Mouse (Mus musculus) forebrain, postnatal 0 days (tissue): ENCODE measurements around the gene Ttll6. TPM values are rescaled to one million over a fixed set of nuclear protein-coding genes. Genes with fewer than 3 reads are reported as not detected.

Experiments
- ATAC-seq: fragments of 200-750 bp; cut with Nextera tagmentation; 2 replicates; pipeline ENCODE4 v1.8.0; 2017; ENCODE audit warnings: mild to moderate bottlenecking, moderate library complexity
- DNase-seq: peaks from one replicate; pipeline ENCODE4 v3.0.0-alpha.2; 2015
- H3K27ac ChIP-seq: fragments of 300-500 bp; sonication (generic); 2 replicates; pipeline ENCODE4 v1.5.1; 2014; ENCODE audit warnings: low read depth, mild to moderate bottlenecking, antibody characterized with exemption, low read length, moderate library complexity, mixed read lengths
- H3K27me3 ChIP-seq: fragments of 300-500 bp; sonication (generic); 2 replicates; pipeline ENCODE4 v1.6.1; 2014; ENCODE audit warnings: mild to moderate bottlenecking, low read length, mixed read lengths; ENCODE audit not compliant: insufficient read depth
- H3K36me3 ChIP-seq: fragments of 300-500 bp; sonication (generic); 2 replicates; pipeline ENCODE4 v1.6.1; 2014; ENCODE audit warnings: mild to moderate bottlenecking, moderate library complexity; ENCODE audit not compliant: insufficient read depth
- H3K4me1 ChIP-seq: fragments of 300-500 bp; sonication (generic); 2 replicates; pipeline ENCODE4 v1.6.1; 2014; ENCODE audit warnings: antibody characterized with exemption; ENCODE audit not compliant: insufficient read depth
- H3K4me2 ChIP-seq: fragments of 300-500 bp; sonication (generic); 2 replicates; pipeline ENCODE4 v1.6.1; 2014; ENCODE audit warnings: low read depth, mild to moderate bottlenecking, moderate library complexity
- H3K4me3 ChIP-seq: fragments of 300-500 bp; sonication (generic); 2 replicates; pipeline ENCODE4 v1.5.1; 2014; ENCODE audit warnings: low read depth, low read length, mixed read lengths
- H3K9ac ChIP-seq: fragments of 300-500 bp; sonication (generic); 2 replicates; pipeline ENCODE4 v1.6.1; 2014; ENCODE audit warnings: mild to moderate bottlenecking
- H3K9me3 ChIP-seq: fragments of 300-500 bp; sonication (generic); 2 replicates; pipeline ENCODE4 v1.6.1; 2016; ENCODE audit warnings: low read length
- CTCF ChIP-seq: sonication (generic); IDR thresholded peaks from 2 replicates; pipeline ENCODE4 v1.5.1; 2016; ENCODE audit warnings: antibody characterized with exemption, control low read depth, low read depth
- WGBS: fragments of 180-500 bp; shearing (Covaris S2); extraction: QIAGEN DNeasy Blood & Tissue Kit; methylation state at CpG from one replicate; pipeline ENCODE4 v1.1.7; 2014; 5-methylcytosine and 5-hydroxymethylcytosine counted together
- polyA plus RNA-seq: library from polyadenylated mRNA; unstranded; fragments of >200 nt; fragmentation: Nextera tagmentation; extraction: Ambion mirVana; gene quantifications from 2 replicates; pipeline ENCODE4 v1.2.1, GENCODE M21; 2015
- total RNA-seq: library from RNA; depleted of rRNA; stranded (reverse); fragments of >200 nt; gene quantifications from 2 replicates; pipeline ENCODE4 v1.2.3, GENCODE M21; 2014

The Ttll6 gene
- total and polyA plus RNA-seq, 2 experiments from 2014 or later = 0.31 to 0.43 TPM

- H3K4me1 ChIP-seq = no peaks in the 10 kb centered on the region
- peaks cover 94% of the 10 kb centered on the region for H3K27me3 ChIP-seq
- H3K9ac ChIP-seq = no peak overlapping the region
- no peak overlapping the region for H3K4me3 ChIP-seq
- no peak overlapping the region for H3K4me2 ChIP-seq
- WGBS = 24% methylated on average over 4 of the region's 4 CpGs
- no peak overlapping the region for H3K27ac ChIP-seq
- ATAC-seq (no peak), DNase-seq (no peak)
- no peak for TF ChIP-seq CTCF
- H3K9me3 ChIP-seq = no peaks in the 10 kb centered on the region
- H3K36me3 ChIP-seq = no peaks in the 10 kb centered on the region
Measured at GRCm38 (mm10) chr11:96181061-96181460, 47.5 kb downstream of the Ttll6 start.

- Histone ChIP-seq H3K27me3 (peaks cover 99% of the 10 kb centered on the region), H3K27ac (no peak overlapping the region), H3K4me1 (no peaks in the 10 kb centered on the region), H3K36me3 (no peaks in the 10 kb centered on the region), H3K4me3 (no peak overlapping the region), H3K9me3 (no peaks in the 10 kb centered on the region), H3K9ac (no peak overlapping the region), H3K4me2 (no peak overlapping the region)
- ATAC-seq (no peak), DNase-seq (no peak)
- no peak for TF ChIP-seq CTCF
Measured at GRCm38 (mm10) chr11:96184233-96184632, 50.6 kb downstream of the Ttll6 start.

DNA sequence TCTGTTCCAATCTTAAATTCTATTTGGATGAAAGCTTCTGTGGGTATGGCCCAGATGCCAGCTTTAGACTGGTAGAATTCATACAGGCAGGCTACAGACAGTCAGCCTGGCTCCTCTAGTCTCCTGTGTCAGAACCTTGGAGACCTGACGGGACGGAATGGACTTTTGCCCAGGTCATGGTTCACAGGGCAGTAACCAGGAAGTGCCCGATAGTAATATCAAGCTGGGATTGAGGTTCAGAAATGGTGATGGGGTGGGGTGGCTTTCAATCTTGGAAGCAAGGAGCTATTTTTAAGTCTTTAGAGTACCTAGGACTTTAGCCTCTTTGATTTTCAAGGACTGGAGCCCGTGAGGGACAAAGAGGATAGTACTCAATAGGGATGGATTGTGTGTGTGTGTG lies 53.7 kb downstream of the Ttll6 start:
- DNase-seq (no peak), ATAC-seq (no peak)
- peaks cover 99% of the 10 kb centered on the region for H3K27me3 ChIP-seq
- no peaks in the 10 kb centered on the region for H3K36me3 ChIP-seq
- WGBS = 15% methylated on average over 4 of the region's 4 CpGs
- no peak overlapping the region for H3K4me2 ChIP-seq
- no peaks in the 10 kb centered on the region for H3K9me3 ChIP-seq
- H3K27ac ChIP-seq = no peak overlapping the region
- TF ChIP-seq CTCF = no peak
- no peak overlapping the region for H3K4me3 ChIP-seq
- no peaks in the 10 kb centered on the region for H3K4me1 ChIP-seq
- H3K9ac ChIP-seq = no peak overlapping the region

GRCm38 (mm10) chr11:96189810-96190522 lies 56.4 kb downstream of the Ttll6 start:
- no peak for TF ChIP-seq CTCF
- H3K9ac ChIP-seq = no peak overlapping the region
- H3K27ac ChIP-seq = no peak overlapping the region
- DNase-seq = no peak
- no peaks in the 10 kb centered on the region for H3K4me1 ChIP-seq
- no peak overlapping the region for H3K4me2 ChIP-seq
- no peak for ATAC-seq
- no peaks in the 10 kb centered on the region for H3K9me3 ChIP-seq
- no peak overlapping the region for H3K4me3 ChIP-seq
- H3K36me3 ChIP-seq = no peaks in the 10 kb centered on the region
- H3K27me3 ChIP-seq = peaks cover 100% of the 10 kb centered on the region
- WGBS = 1% methylated on average over 28 of the region's 28 CpGs

GRCm38 (mm10) chr11:96191132-96191531 lies 57.5 kb downstream of the Ttll6 start:
- no peak overlapping the region for H3K4me3 ChIP-seq
- no peak for ATAC-seq
- H3K4me2 ChIP-seq = no peak overlapping the region
- H3K27ac ChIP-seq = no peak overlapping the region
- peaks cover 100% of the 10 kb centered on the region for H3K27me3 ChIP-seq
- WGBS = 7% methylated on average over 5 of the region's 5 CpGs
- TF ChIP-seq CTCF = no peak
- no peaks in the 10 kb centered on the region for H3K9me3 ChIP-seq
- no peak overlapping the region for H3K9ac ChIP-seq
- no peaks in the 10 kb centered on the region for H3K36me3 ChIP-seq
- no peak for DNase-seq
- H3K4me1 ChIP-seq = no peaks in the 10 kb centered on the region

DNA sequence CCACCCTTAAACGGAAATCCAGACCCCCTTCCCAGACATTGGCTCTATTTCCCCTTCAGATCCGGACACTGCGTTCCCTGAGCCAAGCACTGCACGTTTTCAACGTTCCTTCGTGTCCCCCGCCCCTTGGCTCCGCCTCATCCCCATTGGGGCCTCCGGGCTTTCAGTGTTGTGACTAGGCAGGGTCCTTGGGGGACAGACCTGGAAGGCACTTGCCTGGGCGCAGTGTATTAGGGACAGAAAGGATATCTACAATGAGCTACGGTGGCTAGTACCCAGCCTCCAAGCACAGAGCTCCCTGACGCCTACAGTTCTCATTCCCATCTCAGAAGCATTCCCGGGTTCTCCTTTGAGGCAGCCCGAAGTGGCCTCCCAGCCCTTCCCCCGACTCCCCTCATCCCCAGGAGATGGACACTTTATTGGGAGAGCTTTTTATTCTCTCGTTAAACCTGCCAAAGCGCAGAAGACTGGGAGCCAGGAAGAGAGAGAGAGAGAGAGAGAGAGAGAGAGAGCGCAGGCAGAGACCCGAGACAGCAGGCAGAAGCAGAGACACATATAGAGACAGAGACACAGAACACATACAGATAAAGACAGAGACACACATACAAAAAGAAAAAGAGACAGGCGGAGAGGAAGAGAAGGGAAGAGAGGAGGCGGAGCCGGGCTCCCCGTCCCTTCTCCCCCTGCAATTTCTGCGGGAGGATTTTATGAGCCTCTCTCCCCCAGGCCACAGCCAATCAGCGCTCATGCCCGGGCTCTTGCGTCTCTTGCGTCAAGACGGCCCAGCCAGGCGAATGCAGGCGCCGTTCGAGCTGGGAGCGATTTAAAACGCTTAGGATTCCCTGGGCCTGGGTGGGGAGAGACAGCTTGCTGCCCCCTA lies 60.2 kb downstream of the Ttll6 start, which contains the start of gene Hoxb13:
Hoxb13 (plus strand) TSS at position 796 of the 880 bp plus-strand sequence.
- Histone ChIP-seq H3K4me3 (peak within 1 kb of the TSS; percentile 29), H3K36me3 (no peaks in the 10 kb centered on the region), H3K4me1 (no peaks in the 10 kb centered on the region), H3K9me3 (no peaks in the 10 kb centered on the region), H3K27me3 (peaks cover 100% of the 10 kb centered on the region), H3K27ac (no peak within 1 kb of the TSS), H3K9ac (peak within 1 kb of the TSS; percentile 31; the same call in 1 of the 2 replicates), H3K4me2 (peak within 1 kb of the TSS; percentile 42)
- ATAC-seq (no peak; the same call in 1 of the 2 replicates), DNase-seq (no peak)
- TF ChIP-seq CTCF = no peak
- 2% methylated on average over 35 of the region's 35 CpGs for WGBS

DNA sequence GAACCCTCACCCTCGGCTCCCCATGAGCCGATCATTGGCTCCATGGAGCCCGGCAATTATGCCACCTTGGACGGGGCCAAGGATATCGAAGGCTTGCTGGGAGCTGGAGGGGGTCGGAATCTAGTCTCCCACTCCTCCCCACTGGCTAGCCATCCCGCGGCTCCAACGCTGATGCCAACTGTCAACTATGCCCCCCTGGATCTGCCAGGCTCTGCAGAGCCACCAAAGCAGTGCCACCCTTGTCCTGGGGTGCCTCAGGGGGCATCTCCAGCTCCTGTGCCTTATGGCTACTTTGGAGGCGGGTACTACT lies 60.8 kb downstream of the Ttll6 start:
- no peaks in the 10 kb centered on the region for H3K36me3 ChIP-seq
- H3K9me3 ChIP-seq = no peaks in the 10 kb centered on the region
- peak overlapping the region; percentile 31; the same call in 1 of the 2 replicates for H3K9ac ChIP-seq
- ATAC-seq (no peak), DNase-seq (no peak)
- H3K27me3 ChIP-seq = peaks cover 100% of the 10 kb centered on the region
- WGBS = 4% methylated on average over 10 of the region's 10 CpGs
- H3K4me2 ChIP-seq = peak overlapping the region; percentile 42
- no peaks in the 10 kb centered on the region for H3K4me1 ChIP-seq
- H3K27ac ChIP-seq = no peak overlapping the region
- TF ChIP-seq CTCF = no peak
- peak overlapping the region; percentile 29 for H3K4me3 ChIP-seq
